Mouse (Mus musculus) left cerebral cortex, adult 18-20 months (tissue): ENCODE data around the gene Nrg4. TPM values are rescaled to one million over a fixed set of nuclear protein-coding genes. Genes with fewer than 3 reads are reported as not detected.
A peak's percentile ranks its signal among the peaks of the same experiment; 100 is the strongest.

Experiments used
- DNase-seq, 2 experiments: peaks; one replicate each; pipeline ENCODE4 v3.0.0; 2021 to 2022; ENCODE audit warnings: low spot score in 2 of 2, mixed read lengths in 1 of 2
- total RNA-seq, 2 experiments: library from RNA; stranded (reverse); gene quantifications; 2 replicates each; pipeline ENCODE4 v1.2.3; 2021

Nrg4 gene
- total RNA-seq, 2 experiments from 2014 or later, result 0.54 to 0.70 TPM

DNA sequence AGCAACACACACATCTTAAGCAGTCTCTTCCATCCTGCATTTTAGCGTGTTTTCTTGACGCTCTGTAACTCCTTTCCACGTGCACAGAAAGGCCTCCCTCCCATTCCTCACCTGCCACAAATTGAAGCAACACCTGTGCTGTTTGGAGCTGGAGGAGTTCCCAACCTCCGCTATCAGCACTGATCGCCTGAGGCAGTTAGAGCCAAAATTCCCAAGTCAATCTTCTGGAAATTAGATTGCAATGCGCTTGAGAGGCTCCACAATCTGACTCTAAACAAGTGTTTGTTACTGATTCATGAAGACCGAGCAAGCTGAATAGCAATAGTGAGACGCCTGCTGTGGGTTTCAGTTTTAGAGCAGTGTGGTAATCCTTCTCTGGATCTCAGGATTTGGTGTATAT lies 2.6 kb downstream of the Nrg4 start:
- no peak for DNase-seq

DNA sequence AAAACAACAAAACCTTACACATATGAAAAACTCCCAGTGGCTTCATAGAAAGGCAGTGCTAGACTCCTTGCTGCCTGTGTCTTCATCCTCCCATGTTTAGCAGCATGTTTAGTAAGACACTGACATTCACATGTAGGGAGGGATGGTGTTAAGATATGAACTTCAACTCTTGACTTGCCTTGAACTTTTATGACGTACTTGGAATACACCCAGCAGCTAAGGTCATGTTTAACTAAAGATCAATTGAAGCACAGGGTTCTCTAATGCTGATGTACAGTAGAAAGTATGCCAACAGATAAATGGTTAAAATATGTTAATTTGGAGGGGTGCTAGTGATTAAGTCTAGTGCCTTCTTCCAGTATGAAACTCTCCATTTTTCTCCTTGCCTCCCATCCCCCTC lies 4.0 kb downstream of the Nrg4 start:
- DNase-seq, result no peak

DNA sequence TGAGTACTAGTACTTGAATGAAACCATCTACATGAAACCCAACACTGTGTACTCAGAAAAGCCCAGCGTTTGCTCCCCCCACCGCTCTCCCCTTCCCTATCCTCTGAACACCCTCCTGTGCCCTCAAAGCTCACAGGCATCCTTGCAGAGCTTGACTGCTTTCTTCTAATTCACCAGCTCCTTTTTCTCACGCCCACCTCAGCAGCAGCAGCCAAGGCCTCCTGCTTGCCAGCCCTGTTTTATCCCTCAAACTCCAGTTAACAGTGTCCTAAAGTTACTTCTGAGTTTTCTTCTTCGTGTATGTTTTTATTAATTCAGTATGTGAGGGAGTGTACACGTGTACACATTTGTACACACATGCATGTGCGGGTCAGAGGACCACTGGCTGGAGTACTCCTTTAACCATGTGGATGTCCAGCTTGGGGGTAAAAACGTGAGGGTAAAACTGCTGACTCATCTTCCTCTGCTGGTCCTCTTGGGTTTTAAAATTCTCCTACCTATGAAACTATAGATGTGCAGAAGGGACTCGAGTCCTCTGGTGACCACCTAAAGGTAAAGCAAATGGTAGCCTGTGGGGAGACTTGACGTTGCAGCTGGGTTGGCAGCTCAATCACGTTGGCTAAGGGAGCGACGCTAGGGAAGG lies 12.9 kb downstream of the Nrg4 start:
- peak; percentile 27 for DNase-seq

DNA sequence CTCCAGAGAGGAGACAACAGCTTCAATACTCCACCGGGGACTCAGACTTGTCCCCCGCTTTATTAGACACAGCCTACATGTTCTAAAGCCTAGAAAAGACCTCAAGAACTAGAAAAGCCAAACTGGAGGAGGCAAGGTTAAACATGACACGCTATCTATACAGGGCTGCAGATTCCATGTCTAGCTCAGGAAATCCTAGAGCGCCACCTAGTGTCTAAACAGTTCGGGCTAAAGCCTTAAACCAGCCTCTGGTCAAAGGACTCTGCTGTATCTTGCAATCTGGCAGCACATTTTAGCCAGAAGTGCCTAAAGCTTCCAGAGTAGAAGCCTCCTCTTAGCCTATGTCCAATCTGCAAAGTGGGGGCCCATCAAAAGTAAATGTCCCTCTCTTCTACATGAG lies 15.1 kb downstream of the Nrg4 start:
- peak; percentile 63 to 77 for DNase-seq

DNA sequence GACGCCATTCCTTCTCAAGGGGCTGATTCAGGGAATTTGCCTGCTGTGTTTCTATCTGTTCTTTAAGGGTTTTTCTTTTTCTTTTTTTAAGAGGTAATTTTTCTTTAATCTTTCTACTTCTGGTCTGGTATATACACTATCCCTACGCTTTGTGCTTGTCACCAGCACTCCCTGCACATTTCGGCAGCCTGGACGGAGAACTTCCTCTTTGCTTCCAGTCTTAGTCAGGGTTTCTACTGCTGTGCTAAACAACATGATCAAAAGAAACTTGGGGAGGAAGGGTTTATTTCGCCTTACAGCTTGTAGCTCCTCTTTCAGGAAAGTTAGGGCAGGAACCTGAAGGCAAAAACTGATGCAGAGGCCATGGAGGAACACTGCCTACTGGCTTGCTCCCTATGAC lies 18.2 kb downstream of the Nrg4 start:
- no peak for DNase-seq

DNA sequence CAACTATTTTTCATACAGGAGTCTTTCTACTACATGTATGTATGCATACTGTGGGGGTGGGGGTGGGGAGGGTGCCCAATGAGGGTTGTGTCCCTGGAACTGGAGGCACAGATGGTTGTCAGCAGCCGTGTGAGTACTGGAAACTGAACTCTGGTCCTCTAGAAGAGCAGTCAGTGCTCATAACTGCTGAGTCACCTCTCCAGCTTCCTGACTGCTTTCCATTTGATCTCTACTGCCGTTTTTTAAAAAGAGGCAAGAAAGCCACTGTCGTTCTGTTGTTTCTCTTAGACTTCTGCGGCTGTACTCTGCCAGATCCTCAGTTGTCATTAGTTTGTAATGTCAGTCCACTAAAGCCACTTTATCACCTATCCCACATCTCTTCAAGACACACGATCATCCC lies 19.1 kb downstream of the Nrg4 start:
- no peak for DNase-seq

DNA sequence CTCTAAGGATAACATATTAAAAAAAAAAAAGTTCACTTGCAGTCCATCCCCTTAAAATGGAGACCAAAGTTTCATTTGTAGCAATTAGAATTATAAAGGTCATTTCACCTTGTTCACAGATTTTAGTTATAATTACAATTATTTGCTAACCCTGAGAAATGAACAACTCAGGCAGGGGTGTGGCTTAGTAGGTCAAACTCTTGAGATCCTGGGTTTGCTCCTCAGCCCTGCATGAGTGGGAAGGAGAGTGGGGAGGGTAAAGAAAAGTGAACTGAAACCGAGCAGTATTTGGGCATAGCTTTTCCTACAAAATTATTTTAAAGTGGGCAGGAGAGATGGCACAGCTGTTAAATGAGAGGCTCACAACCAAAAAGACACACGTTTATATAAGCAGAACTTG lies 19.6 kb downstream of the Nrg4 start:
- DNase-seq, result no peak

DNA sequence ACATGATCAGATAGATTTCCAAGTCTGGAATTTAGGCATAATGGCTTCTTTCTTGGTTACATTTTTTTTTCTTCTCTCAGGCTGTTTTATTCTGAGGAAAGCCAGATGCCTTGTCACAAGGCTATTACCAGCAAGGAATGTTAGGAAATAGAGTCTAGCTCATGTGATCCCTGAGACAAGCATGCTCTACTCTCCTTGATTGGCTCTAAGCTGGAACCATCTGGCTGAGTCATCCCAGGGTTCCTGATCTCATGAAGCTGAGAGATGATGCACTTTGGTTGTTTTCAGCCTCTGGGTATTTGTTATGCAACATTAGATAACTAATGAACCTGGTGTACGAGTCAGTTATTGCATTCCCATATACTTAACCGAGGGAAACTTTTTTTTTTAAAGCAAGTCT lies 30.4 kb downstream of the Nrg4 start:
- DNase-seq, result no peak

DNA sequence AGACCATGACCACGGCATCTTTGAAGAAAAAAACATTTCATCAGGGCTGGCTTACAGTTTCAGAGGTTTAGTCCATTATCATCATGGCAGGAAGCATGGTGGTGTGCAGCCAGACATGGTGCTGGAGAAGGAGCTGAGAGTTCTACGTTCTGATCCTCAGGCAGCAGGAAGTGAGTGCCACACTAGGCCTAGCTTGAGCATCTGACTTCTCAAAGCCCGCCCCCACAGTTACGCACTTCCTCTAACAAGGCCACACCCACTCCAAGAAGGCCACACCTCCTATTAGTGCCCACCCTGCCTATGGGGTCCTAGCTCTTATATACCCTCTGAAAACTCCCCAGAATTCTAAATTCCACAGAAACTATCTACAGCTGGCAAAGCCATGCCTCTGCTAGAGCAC lies 34.7 kb downstream of the Nrg4 start:
- no peak for DNase-seq

DNA sequence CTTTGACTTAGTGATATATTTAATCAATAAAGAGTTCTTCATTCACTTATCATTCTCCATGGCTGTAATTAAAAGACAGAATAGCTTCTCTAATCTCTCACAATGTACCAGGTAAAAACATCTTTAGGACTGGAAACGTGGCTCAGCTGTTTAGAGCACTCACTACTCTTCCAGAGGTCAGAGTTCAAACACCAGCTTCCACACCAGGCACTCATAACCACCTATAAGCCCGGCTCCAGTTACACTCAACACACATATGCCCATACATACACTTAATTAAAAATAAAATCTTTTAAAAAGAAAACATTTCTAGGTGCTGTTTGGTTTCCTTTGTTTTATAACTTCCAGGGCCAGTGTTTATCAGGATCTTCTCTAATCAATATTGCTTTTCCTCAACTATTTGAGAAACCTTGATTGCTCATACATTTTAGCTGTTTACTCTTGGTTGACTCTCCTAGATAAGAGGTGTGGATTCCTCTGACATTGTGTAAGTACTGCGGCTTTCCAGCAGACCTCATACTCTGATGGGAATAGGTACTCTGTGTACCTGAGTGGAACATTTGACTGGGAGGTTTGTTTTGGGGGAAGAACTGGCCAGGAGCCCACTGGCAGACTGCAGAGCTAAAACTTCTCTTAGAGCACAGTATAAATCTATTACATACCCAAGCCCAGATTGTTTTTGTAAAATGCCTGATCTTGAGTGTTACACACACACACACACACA lies 37.0 kb downstream of the Nrg4 start:
- no peak for DNase-seq

DNA sequence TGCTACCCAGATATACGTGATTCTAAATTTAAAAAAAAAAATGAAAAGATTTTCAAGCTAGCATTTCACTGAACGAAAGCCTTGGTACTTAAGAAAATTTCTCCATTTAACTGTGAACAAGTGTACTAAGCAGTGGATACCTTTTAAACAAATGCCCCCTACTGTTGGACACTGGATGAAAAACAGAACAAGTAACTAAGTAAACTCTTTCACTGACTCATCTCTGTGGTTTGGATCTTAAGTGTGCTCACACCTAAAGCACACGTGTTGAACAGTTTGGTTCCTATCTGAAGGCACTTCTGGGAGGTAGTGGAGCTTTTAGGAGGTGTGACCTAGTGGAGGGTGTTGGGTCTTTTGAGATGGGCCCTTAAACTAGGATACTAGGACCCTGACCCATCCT lies 41.4 kb downstream of the Nrg4 start:
- no peak for DNase-seq

DNA sequence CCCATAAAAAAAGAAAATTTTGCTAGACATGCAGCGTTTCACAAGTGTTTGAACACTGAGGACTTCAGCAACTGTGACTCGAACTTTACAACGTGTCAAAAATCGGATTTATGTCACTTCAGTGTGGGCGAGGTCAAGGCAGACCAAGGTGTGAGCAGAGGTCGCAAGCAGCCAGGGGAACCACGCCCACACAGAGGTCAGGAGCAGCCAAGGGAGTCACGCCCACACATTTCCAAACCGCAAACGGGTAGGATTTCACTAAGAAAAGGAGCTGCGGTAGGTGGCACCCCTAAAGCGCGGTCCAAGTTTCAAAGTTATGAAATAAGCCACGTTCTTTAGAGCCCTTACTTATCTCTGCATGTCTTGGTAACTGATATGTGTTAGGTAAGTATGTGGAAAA lies 43.1 kb downstream of the Nrg4 start:
- no peak for DNase-seq

DNA sequence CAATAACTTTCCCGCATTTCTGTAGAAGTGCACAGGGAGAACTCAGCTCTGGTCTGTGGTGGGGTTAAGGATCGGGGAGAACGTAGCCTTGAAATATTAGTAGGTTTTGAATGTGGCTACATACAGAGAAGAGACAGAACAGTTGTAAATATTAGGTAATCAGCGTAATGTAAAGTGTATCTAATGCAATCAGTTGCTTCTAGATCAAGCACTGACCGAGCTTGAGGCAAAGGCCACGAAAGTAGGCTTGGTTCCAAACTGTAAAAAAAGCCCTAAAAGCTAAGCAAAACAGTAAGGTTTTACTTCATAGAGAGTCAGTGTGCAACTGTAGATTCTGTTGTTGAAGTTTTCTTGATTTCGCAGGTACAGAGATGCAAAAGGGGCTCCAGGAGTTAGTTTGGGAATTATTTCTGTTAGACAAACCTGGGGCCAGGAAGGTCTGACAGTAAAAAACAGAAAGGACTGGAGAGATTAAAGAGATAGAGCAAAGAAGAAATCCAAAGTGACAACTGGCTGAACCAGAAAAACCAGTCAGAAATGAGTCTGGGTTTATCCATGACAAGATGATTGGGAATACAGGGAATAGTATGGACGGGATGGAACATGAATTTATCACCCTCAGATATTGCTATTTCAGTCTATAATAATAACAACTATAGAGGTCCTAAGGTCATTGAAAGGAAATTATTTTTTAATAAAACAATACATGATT lies 47.4 kb downstream of the Nrg4 start:
- DNase-seq, result no peak

DNA sequence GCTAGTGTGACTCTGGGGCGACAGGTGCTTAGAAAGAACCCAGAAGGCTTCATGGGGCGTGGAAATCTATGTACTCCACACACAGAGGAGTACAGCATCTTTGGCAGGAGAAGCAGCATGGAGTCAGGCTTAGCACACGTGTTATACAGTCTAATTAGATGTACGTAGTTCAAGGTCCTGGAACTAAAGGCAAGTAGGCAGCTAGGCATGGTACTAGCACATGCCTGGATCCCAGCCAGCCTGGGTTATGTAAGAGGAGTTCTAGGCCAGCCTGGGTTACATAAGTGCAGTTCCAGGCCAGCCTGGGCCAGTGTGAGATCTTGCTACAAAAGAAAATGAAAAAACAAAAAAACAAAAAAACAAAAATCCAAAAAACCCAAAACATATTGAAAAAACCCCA lies 49.1 kb downstream of the Nrg4 start:
- peak in 1 of 2 experiments; percentile 6 for DNase-seq

DNA sequence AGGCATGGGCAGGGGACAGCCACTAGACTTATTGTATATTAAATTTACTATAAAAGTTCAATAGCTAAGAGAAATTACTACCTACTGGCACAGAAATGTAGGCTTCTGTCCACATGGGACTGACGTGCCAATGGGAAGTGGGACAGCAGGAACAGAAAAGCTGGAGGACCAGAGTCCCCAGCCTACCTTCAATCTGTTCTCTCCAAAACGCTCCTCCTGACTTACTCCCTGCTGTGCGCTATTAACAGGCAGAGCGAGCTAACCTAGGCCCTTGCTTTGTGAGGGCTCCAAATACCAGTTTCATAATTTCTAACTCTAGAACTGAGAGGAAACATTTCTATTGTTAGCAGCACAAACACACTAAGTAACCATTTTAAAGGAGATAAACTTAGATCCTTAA lies 52.7 kb downstream of the Nrg4 start:
- DNase-seq, result peak; percentile 5 to 13

DNA sequence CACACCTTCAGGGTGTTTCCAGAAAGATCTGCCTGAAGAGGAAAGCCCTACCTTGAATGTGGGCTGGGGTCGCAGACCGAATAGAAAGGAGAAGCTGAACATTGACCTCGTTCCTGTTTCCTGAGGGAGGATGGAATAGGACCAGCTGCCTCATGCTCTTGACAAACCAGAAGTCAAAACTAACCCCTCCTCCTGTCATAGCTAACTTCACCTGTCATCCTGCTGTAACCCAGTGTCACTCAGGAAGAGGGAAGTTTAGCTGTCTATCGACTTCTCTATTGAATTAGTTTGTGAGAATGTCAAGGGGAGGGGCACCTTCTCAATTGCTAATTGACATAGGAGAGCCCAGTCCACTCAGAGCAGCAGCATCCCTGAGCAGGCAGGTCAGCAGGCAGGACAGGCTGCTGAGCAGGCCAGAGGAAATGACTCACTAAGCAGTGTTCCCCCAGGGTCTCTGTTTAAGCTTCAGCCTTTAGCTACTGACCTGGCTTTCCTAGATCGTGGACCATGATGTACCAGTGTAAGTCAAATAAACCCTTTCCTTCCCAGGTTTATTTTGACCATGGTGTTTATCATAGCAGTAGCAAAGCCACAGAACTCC lies 54.6 kb downstream of the Nrg4 start:
- DNase-seq, result no peak

DNA sequence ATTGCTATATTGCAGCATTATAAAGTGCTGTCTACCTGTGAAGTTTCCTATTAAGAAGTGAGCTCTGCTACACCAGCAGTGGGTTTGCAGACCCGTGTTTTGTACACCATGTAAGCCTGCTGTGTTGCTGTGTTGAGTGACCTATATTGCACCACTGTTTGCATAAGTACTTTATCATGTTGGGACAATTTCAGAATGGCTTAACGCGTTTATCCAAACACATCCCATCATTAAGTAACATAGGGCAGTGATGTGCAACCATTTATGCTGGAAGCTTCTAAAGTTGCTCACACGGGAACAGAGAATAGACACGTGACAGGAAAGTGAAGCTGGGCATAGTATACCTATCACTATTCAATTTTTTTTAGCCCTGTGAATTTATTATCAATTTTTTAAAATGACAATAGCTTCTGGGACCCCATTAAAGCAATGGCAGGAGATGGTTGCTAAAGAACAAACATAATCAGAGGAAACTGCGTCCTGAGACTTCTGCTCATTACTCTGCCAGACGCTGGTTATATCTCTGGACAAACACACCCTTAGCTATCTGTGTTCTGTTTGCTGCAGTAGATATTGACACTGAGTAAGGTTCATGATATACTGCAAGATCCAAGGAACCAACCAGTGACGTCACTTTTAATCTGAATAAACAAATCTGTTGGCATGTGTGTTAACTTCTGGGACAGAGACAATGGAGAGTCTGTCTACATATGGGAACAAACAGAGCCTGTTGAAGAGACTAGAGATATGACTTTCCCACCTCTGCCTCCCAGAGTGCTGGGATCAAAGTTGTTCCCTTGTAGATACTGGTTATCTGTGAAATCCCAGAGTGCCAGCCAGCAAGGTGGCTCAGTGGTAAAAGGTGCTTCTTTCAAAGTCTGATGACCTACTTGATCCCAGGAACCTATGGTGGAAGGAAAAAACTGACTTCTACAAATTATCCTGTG lies 62.0 kb downstream of the Nrg4 start:
- DNase-seq, result no peak

DNA sequence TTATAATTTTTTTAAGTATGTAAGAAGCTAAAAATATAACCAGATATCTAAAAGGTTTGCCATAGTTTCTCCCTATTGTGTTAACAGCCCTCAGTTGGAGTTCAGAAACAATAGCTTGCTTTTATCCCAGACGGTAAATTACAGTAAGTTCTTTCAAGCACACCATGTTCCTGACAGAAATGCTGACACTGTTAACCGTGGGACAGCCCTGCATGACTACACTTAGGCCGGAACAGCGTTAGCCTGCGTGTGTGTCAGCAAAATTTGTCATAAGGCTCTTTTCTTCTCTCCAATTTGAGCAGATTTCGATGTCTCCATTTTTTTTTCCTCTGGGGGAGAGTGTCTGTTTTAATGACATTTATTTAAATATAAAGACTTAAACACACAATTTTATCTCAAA lies 66.9 kb downstream of the Nrg4 start:
- no peak for DNase-seq

DNA sequence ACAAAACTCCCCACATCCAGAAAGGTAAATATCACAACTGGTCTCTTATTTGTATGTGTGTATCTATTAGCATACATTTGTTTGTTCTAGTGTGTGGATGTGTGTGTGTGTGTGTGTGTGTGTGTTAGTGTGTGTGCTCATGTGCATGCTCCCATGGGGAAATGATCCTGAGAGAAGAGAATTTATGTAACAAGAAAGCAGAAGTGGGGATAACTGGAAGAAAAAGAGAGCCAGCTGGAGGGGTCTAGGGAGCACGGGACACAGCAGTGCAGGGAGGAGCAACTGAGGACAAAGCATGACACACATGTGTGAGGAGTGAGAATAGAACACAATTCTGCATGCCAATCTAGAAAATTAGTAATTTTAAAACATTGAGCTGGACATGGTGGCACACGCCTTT lies 69.5 kb downstream of the Nrg4 start:
- no peak for DNase-seq

DNA sequence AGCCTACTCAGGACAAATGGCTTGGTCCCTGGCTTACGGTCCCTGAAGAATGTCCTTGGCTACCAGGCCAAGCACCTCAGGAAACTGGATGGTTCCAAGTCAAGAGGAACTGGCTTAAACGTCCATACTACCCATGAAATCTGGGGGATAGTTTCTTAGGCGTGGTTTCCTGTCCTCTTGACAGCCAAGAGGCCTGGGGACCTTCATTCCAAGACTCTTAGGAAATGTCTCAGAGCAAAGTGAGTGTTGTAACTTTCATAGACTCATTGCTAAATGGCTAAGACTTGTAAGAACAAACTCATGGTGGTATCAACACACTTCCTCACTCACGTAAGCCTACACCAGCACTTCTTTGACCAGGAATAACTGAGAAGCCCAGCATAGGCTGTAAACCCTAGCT lies 71.0 kb downstream of the Nrg4 start:
- DNase-seq, result no peak

DNA sequence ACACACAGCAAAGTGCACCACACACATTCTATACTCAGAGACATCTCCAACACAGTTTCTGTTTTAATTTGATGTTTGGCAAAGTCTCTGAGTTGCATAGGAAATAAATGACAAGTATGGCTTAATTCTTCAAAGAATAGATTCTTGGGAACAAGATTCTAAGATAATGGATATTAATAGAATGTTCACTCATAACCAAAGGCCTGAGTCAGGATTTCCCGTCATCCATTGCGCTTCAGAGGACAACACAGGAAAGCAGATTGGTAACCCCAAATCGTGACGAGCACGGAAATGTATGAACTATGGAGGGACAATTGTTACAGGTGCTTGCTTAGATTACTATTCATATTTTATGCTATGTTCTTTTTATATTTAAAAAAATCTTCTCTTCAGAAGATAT lies 71.6 kb downstream of the Nrg4 start:
- DNase-seq, result no peak
